Comparison of ENCODE assay signal across 23 mouse cellular contexts in the genomic region with DNA sequence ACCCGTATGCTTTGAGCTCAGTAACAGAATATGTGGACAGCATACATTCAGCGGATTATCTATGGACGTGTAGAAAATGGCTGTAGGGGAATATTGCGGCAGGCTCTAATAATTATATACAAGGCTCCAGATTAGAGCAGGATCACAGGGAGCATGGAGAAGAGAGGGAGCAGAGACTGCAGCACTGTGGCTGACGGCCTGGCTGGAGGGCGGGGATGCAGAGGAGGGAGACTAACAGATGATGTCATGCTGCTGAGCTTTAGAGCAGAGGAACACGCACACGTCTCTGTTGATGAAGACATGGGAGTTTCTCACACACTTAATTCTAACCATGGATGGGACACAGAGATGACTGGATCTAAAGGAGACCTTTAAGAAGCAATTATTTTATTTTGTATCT. TPM values are rescaled to one million over a fixed set of nuclear protein-coding genes. Genes with fewer than 3 reads are reported as not detected.
"Had no signal": no experiment of that assay in that cellular context is flagged by ENCODE, and none has a peak within 500 bp of the region (broad histone marks: within the 10 kb centered on the region; RNA-seq: fewer than 3 reads in every experiment).

No protein-coding gene starts in this region.

- DNase-seq: liver, postnatal 0 days; lung, adult 2 months; lung, postnatal 14 days; lung, postnatal 36 days; midbrain, embryonic 14.5 days; right cerebral cortex, postnatal 14 days; thymus, adult 2 months; thymus, postnatal 25 days; thymus, postnatal 4 days had no signal

- H3K27ac ChIP-seq: lung, embryonic 15.5 days; macrophage; neural tube, embryonic 12.5 days; stomach, embryonic 15.5 days; stomach, postnatal 0 days had no signal

- ATAC-seq: liver, postnatal 0 days; lung, postnatal 0 days; midbrain, embryonic 16.5 days had no signal

- H3K36me3 ChIP-seq: lung, embryonic 15.5 days; neural tube, embryonic 12.5 days; stomach, embryonic 15.5 days had no signal

- H3K27me3 ChIP-seq: lung, embryonic 15.5 days; megakaryocyte, embryonic 14.5 days; neural tube, embryonic 12.5 days; stomach, embryonic 15.5 days had no signal

- H3K9me3 ChIP-seq: lung, embryonic 15.5 days; neural tube, embryonic 12.5 days; stomach, embryonic 15.5 days had no signal

- H3K4me2 ChIP-seq: lung, embryonic 15.5 days; midbrain, embryonic 11.5 days; neural tube, embryonic 12.5 days; stomach, embryonic 15.5 days had no signal

- H3K4me3 ChIP-seq: lung, embryonic 15.5 days; megakaryocyte, embryonic 14.5 days; neural tube, embryonic 12.5 days; stomach, embryonic 15.5 days had no signal

- H3K9ac ChIP-seq: liver, postnatal 0 days; lung, embryonic 15.5 days; neural tube, embryonic 12.5 days; stomach, embryonic 15.5 days had no signal

- H3K4me1 ChIP-seq: lung, embryonic 15.5 days; megakaryocyte, embryonic 14.5 days; neural tube, embryonic 12.5 days; stomach, embryonic 15.5 days had no signal

RNA-seq across cellular contexts. Expression of gene Gm5136, which starts 22.9 kb away (rescaled TPM):
- total RNA-seq: megakaryocyte progenitor cell, adult 5-6 weeks; monocyte, adult 5-6 weeks; neutrophil, adult 5-6 weeks had no signal
- polyA plus RNA-seq: liver, postnatal 0 days; lung, adult 2 months; lung, embryonic 15.5 days; lung, postnatal 0 days; macrophage; spleen, adult 2 months; stomach, embryonic 15.5 days; stomach, postnatal 0 days; thymus, adult 2 months; urinary bladder, adult 2 months had no signal
